Mouse (Mus musculus) brain, embryonic 14.5 days (tissue): Measurements from ENCODE around the gene Miox.

Source experiments
- CTCF ChIP-seq: fragments of 200-500 bp; IDR thresholded peaks from 2 replicates; pipeline ENCODE4 v1.5.1; 2012; ENCODE audit warnings: inconsistent platforms, mild to moderate bottlenecking, moderate library complexity, borderline replicate concordance; ENCODE audit not compliant: insufficient read depth, insufficient read length; ENCODE audit errors: extremely low read depth
- POLR2A ChIP-seq: fragments of 200-500 bp; IDR thresholded peaks from 2 replicates; pipeline ENCODE4 v1.6.1; 2012; ENCODE audit warnings: mild to moderate bottlenecking, inconsistent platforms, borderline replicate concordance; ENCODE audit not compliant: poor library complexity, insufficient read depth, insufficient read length, severe bottlenecking; ENCODE audit errors: extremely low read depth

- no peak for TF ChIP-seq POLR2A
- no peak for TF ChIP-seq CTCF
Observed at GRCm38 (mm10) chr15:89334271-89334670, at the start of gene Miox.
